Comparison of ENCODE assay signal across 8 mouse cellular contexts in genomic region chr4:135354751-135355150, GRCm38 (mm10). TPM values are rescaled to one million over a fixed set of nuclear protein-coding genes. Genes with fewer than 3 reads are reported as not detected.
A peak's percentile ranks its signal among the peaks of the same experiment; 100 is the strongest.
DNase-seq lines count a peak whose midpoint lies in the region; ATAC-seq and TF ChIP-seq lines count a peak whose summit lies in the region.
"Not testable (repeated sequence)": the region's sequence is repeated elsewhere in the genome, so short reads cannot be mapped to it uniquely, and the experiment has no call there.

No protein-coding gene starts in this region.

- H3K4me3 ChIP-seq in forebrain, embryonic 12.5 days (replicated peaks); heart, embryonic 16.5 days (ENCODE audit: low read length); kidney, adult 2 months (ENCODE audit: insufficient read depth, low read depth, low read length); limb, embryonic 13.5 days; lung, embryonic 14.5 days (ENCODE audit: low read depth, low read length); midbrain, embryonic 16.5 days (ENCODE audit: low read depth, low read length); thymus, adult 2 months (ENCODE audit: control insufficient read depth, insufficient read depth, low read length): not testable (repeated sequence)

- peak overlapping the region; percentile 96 for H3K27ac ChIP-seq in forebrain, embryonic 12.5 days
- H3K27ac ChIP-seq in heart, embryonic 16.5 days (ENCODE audit: low read length) = peak overlapping the region; percentile 98; the same call in 1 of the 2 replicates
- H3K27ac ChIP-seq in kidney, adult 2 months (ENCODE audit: insufficient read depth, low read depth, low read length) = peak overlapping the region; percentile 97
- peak overlapping the region; percentile 95 for H3K27ac ChIP-seq in limb, embryonic 13.5 days
- peak overlapping the region; percentile 98 for H3K27ac ChIP-seq in lung, embryonic 14.5 days (ENCODE audit: low read depth)
- peak overlapping the region; percentile 97; the same call in 1 of the 2 replicates for H3K27ac ChIP-seq in midbrain, embryonic 16.5 days (ENCODE audit: low read length)
- peak overlapping the region; percentile 8; the same call in 1 of the 2 replicates for H3K27ac ChIP-seq in thymus, adult 2 months (ENCODE audit: control insufficient read depth, insufficient read depth, low read length)

- TF ChIP-seq POLR2A in kidney, adult 2 months (IDR thresholded peaks at IDR 0.05; ENCODE audit: low read depth, low read length); thymus, adult 2 months (IDR thresholded peaks at IDR 0.05; ENCODE audit: control insufficient read depth, extremely low read depth, insufficient read depth, low read length, poor library complexity): not testable (repeated sequence)

- not testable (repeated sequence) for H3K9me3 ChIP-seq in forebrain, embryonic 12.5 days; heart, embryonic 16.5 days (replicated peaks; ENCODE audit: control insufficient read depth, low read length); limb, embryonic 13.5 days; lung, embryonic 14.5 days (ENCODE audit: low read depth, low read length); midbrain, embryonic 16.5 days (replicated peaks; ENCODE audit: control insufficient read depth, low read length, poor library complexity, severe bottlenecking)

- not testable (repeated sequence) for H3K27me3 ChIP-seq in forebrain, embryonic 12.5 days; heart, embryonic 16.5 days (ENCODE audit: control insufficient read depth, insufficient read depth, low read length); kidney, adult 2 months (replicated peaks; ENCODE audit: control insufficient read depth, insufficient read depth, low read length); limb, embryonic 13.5 days; lung, embryonic 14.5 days (ENCODE audit: insufficient read depth, low read length); midbrain, embryonic 16.5 days (ENCODE audit: control insufficient read depth, insufficient read depth, low read depth, low read length); thymus, adult 2 months (ENCODE audit: control insufficient read depth, insufficient read depth, low read length)

- H3K4me2 ChIP-seq in forebrain, embryonic 12.5 days; heart, embryonic 16.5 days (ENCODE audit: low read depth, low read length); limb, embryonic 13.5 days (replicated peaks); midbrain, embryonic 16.5 days (ENCODE audit: low read length): not testable (repeated sequence)
- H3K4me2 ChIP-seq in lung, embryonic 14.5 days = peak overlapping the region; percentile 74

- not testable (repeated sequence) for H3K36me3 ChIP-seq in forebrain, embryonic 12.5 days (replicated peaks); heart, embryonic 16.5 days (ENCODE audit: control insufficient read depth, insufficient read depth); kidney, adult 2 months (ENCODE audit: control insufficient read depth, insufficient read depth, low read length); limb, embryonic 13.5 days; midbrain, embryonic 16.5 days (ENCODE audit: control insufficient read depth, insufficient read depth, low read length); thymus, adult 2 months (ENCODE audit: control insufficient read depth, insufficient read depth, low read length)
- H3K36me3 ChIP-seq in lung, embryonic 14.5 days (ENCODE audit: insufficient read depth) = peaks cover 14% of the 10 kb centered on the region; the same call in 1 of the 2 replicates

- not testable (repeated sequence) for H3K9ac ChIP-seq in forebrain, embryonic 12.5 days; heart, embryonic 16.5 days (ENCODE audit: low read length); lung, embryonic 14.5 days; midbrain, embryonic 16.5 days (ENCODE audit: low read depth, low read length)
- peak overlapping the region; percentile 62; the same call in 1 of the 2 replicates for H3K9ac ChIP-seq in limb, embryonic 13.5 days

- H3K4me1 ChIP-seq in forebrain, embryonic 12.5 days = peaks cover 18% of the 10 kb centered on the region
- peaks cover 14% of the 10 kb centered on the region for H3K4me1 ChIP-seq in heart, embryonic 16.5 days (ENCODE audit: control insufficient read depth, insufficient read depth, low read length)
- H3K4me1 ChIP-seq in kidney, adult 2 months (ENCODE audit: control insufficient read depth, insufficient read depth, low read length) = peaks cover 23% of the 10 kb centered on the region
- peaks cover 21% of the 10 kb centered on the region for H3K4me1 ChIP-seq in limb, embryonic 13.5 days
- not testable (repeated sequence) for H3K4me1 ChIP-seq in lung, embryonic 14.5 days (ENCODE audit: insufficient read depth); thymus, adult 2 months (replicated peaks; ENCODE audit: control insufficient read depth, insufficient read depth, low read length)
- H3K4me1 ChIP-seq in midbrain, embryonic 16.5 days (ENCODE audit: control insufficient read depth, insufficient read depth, low read length) = peaks cover 19% of the 10 kb centered on the region

- ATAC-seq in forebrain, embryonic 12.5 days (ENCODE audit: low FRiP score); heart, embryonic 16.5 days (replicated peaks; ENCODE audit: extremely low read depth, insufficient read depth, low FRiP score); limb, embryonic 13.5 days (ENCODE audit: low FRiP score, low read depth); lung, embryonic 14.5 days (ENCODE audit: insufficient read depth); midbrain, embryonic 16.5 days: not testable (repeated sequence)

- not testable (repeated sequence) for TF ChIP-seq CTCF in kidney, adult 2 months (conservative IDR thresholded peaks at IDR 0.05; ENCODE audit: insufficient read depth, insufficient read length, low read depth, low read length); lung, embryonic 14.5 days (IDR thresholded peaks at IDR 0.05; ENCODE audit: low read depth); thymus, adult 2 months (IDR thresholded peaks at IDR 0.05; ENCODE audit: borderline replicate concordance, control insufficient read depth, extremely low read depth, insufficient read depth, low read length, poor library complexity)

- DNase-seq in cerebellum, adult 9-10 months = peak; percentile 28
- DNase-seq in kidney, adult 2 months = peak; percentile 83
- not testable (repeated sequence) for DNase-seq in lung, embryonic 14.5 days; thymus, adult 2 months

RNA-seq across cellular contexts. Expression of gene Srrm1, which starts 1.6 kb away (rescaled TPM):
- polyA plus RNA-seq in forebrain, embryonic 12.5 days (2016; fragmentation: Nextera tagmentation; extraction: Ambion mirVana) = 272 and 275 TPM in 2 replicates
- 134 and 145 TPM in 2 replicates for polyA plus RNA-seq in heart, embryonic 16.5 days (2015; fragmentation: Nextera tagmentation; extraction: Ambion mirVana)
- 17.1 and 21.6 TPM in 2 replicates for polyA plus RNA-seq in kidney, adult 2 months (2012; rRNA removed)
- 295 and 303 TPM in 2 replicates for polyA plus RNA-seq in limb, embryonic 13.5 days (2015; fragmentation: Nextera tagmentation; extraction: Ambion mirVana)
- 201 and 224 TPM in 2 replicates for polyA plus RNA-seq in lung, embryonic 14.5 days (2014; fragmentation: Nextera tagmentation; extraction: Ambion mirVana)
- 172 and 196 TPM in 2 replicates for polyA plus RNA-seq in midbrain, embryonic 16.5 days (2015; fragmentation: Nextera tagmentation; extraction: Ambion mirVana)
- polyA plus RNA-seq in thymus, adult 2 months (2012; rRNA removed) = 41.0 and 50.0 TPM in 2 replicates

RNA-seq across cellular contexts. Expression of gene Ncmap, which starts 43.3 kb away (rescaled TPM):
- polyA plus RNA-seq in forebrain, embryonic 12.5 days (2016; fragmentation: Nextera tagmentation; extraction: Ambion mirVana) = 0.63 and 1.1 TPM in 2 replicates
- polyA plus RNA-seq in heart, embryonic 16.5 days (2015; fragmentation: Nextera tagmentation; extraction: Ambion mirVana) = 1.2 and 1.6 TPM in 2 replicates
- polyA plus RNA-seq in kidney, adult 2 months (2012; rRNA removed) = 0.75 and 0.88 TPM in 2 replicates
- 12.0 and 12.2 TPM in 2 replicates for polyA plus RNA-seq in limb, embryonic 13.5 days (2015; fragmentation: Nextera tagmentation; extraction: Ambion mirVana)
- polyA plus RNA-seq in lung, embryonic 14.5 days (2014; fragmentation: Nextera tagmentation; extraction: Ambion mirVana) = 4.6 and 6.9 TPM in 2 replicates
- polyA plus RNA-seq in midbrain, embryonic 16.5 days (2015; fragmentation: Nextera tagmentation; extraction: Ambion mirVana) = 0.71 and 0.83 TPM in 2 replicates
- 0.96 and 2.0 TPM in 2 replicates for polyA plus RNA-seq in thymus, adult 2 months (2012; rRNA removed)

Comparison
In these comparisons a context has a peak if more than half of its experiments do, and no peak if none do; other contexts are left out.
1. H3K27ac ChIP-seq: peak in every context shown above with its lines; median percentile 98 in heart, embryonic 16.5 days; 98 in lung, embryonic 14.5 days; 97 in kidney, adult 2 months; 97 in midbrain, embryonic 16.5 days; 96 in forebrain, embryonic 12.5 days; 95 in limb, embryonic 13.5 days; 8 in thymus, adult 2 months.